Mouse (Mus musculus) megakaryocyte, embryonic 14.5 days (primary cell): ENCODE results near the gene Gm13278.
"Not testable (repeated sequence)": the region's sequence is repeated elsewhere in the genome, so short reads cannot be mapped to it uniquely, and the experiment has no call there.

Experiments
- FLI1 ChIP-seq: IDR thresholded peaks from 2 replicates; pipeline ENCODE4 v1.6.1; 2012; ENCODE audit warnings: low read length, inconsistent platforms, mixed read lengths
- GATA1 ChIP-seq: IDR thresholded peaks from 3 replicates; pipeline ENCODE4 v1.6.1; 2012; ENCODE audit warnings: mixed read lengths, low read length, inconsistent platforms, borderline replicate concordance

DNA sequence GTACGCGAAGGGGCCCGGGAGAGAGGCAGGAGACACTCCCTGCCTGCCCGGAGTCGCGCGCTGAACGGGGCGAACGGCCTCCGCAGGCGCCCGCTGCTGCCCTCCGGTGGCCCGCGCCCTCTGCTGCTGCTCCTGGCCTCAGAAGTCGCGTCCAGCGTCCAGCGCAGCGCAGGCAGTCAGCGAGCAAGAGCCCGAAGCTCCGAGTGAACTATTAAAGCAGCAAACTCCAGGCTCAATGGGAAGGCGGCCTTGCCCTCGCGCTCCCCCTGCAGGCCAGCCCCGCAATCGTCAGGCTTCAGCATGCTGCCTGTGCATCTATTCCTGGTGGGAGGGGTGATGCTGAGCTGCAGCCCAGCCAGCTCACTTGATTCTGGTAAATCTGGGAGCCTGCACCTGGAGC, 11.6 kb downstream of the Gm13278 start, which contains the start of gene Gm13287:
- not testable (repeated sequence) for TF ChIP-seq GATA1, FLI1
